Mouse (Mus musculus) intestine, embryonic 16.5 days (tissue): ENCODE results near the gene Hs3st3a1. TPM values are rescaled to one million over a fixed set of nuclear protein-coding genes. Genes with fewer than 3 reads are reported as not detected.

ENCODE experiments used
- ATAC-seq: fragments of 200-750 bp; cut with Nextera tagmentation; 2 replicates; pipeline ENCODE4 v1.8.0; 2017; ENCODE audit warnings: moderate TSS enrichment, moderate library complexity
- H3K27ac ChIP-seq: fragments of 300-500 bp; sonication (generic); 2 replicates; pipeline ENCODE4 v1.5.1; 2014; ENCODE audit warnings: mild to moderate bottlenecking, low read length
- H3K27me3 ChIP-seq: fragments of 300-500 bp; sonication (generic); replicated peaks from 2 replicates; pipeline ENCODE4 v1.6.1; 2014; ENCODE audit warnings: low read length, control low read depth, mixed read lengths; ENCODE audit not compliant: control insufficient read depth, insufficient read depth
- H3K36me3 ChIP-seq: fragments of 300-500 bp; sonication (generic); 2 replicates; pipeline ENCODE4 v1.6.1; 2014; ENCODE audit warnings: low read length, control low read depth; ENCODE audit not compliant: control insufficient read depth, insufficient read depth
- H3K4me1 ChIP-seq: fragments of 300-500 bp; sonication (generic); 2 replicates; pipeline ENCODE4 v1.6.1; 2014; ENCODE audit warnings: low read length, control low read depth, mixed read lengths; ENCODE audit not compliant: control insufficient read depth, insufficient read depth
- H3K4me2 ChIP-seq: fragments of 300-500 bp; sonication (generic); 2 replicates; pipeline ENCODE4 v1.6.1; 2014; ENCODE audit warnings: low read depth, low read length, control low read depth
- H3K4me3 ChIP-seq: fragments of 300-500 bp; sonication (generic); 2 replicates; pipeline ENCODE4 v1.5.1; 2014; ENCODE audit warnings: mild to moderate bottlenecking, low read length
- H3K9ac ChIP-seq: fragments of 300-500 bp; sonication (generic); 2 replicates; pipeline ENCODE4 v1.6.1; 2014; ENCODE audit warnings: low read depth, low read length
- H3K9me3 ChIP-seq: fragments of 300-500 bp; sonication (generic); 2 replicates; pipeline ENCODE4 v1.6.1; 2016; ENCODE audit warnings: low read length, control low read depth; ENCODE audit not compliant: control insufficient read depth
- WGBS: fragments of 180-500 bp; shearing (Covaris S2); extraction: QIAGEN DNeasy Blood & Tissue Kit; methylation state at CpG from one replicate; pipeline ENCODE4 v1.1.7; 2014; 5-methylcytosine and 5-hydroxymethylcytosine counted together
- polyA plus RNA-seq: library from polyadenylated mRNA; unstranded; fragments of >200 nt; fragmentation: Nextera tagmentation; extraction: Ambion mirVana; gene quantifications from 2 replicates; pipeline ENCODE4 v1.2.1, GENCODE M21; 2015

The Hs3st3a1 gene
- polyA plus RNA-seq, 1 experiment from 2014 or later, result 0.97 TPM

DNA sequence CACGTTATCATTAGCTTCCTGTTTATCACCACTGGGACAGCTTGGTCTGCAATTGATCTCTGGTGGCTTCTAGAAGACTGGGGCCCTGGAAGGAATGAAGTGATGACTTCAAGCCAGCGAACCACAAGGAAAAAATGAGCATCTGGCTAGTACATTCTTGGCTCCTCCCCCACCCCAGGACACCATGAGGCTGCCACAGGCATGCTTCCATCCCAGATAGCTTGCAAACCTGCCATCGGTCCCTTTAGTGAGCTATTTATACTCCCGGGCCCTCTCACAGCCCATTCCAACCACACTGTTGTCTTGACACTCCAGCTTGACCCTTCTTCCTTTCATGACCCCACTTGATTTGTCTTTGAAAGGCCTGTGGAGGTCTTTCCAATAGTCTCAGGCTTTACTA is 127.6 kb downstream of the Hs3st3a1 start:
- H3K27me3 ChIP-seq, result no peaks in the 10 kb centered on the region
- no peaks in the 10 kb centered on the region for H3K4me1 ChIP-seq
- H3K27ac ChIP-seq, result no peak overlapping the region
- no peak overlapping the region for H3K4me3 ChIP-seq
- H3K9ac ChIP-seq, result no peak overlapping the region
- H3K36me3 ChIP-seq, result no peaks in the 10 kb centered on the region
- WGBS, result 49% methylated on average over 4 of the region's 4 CpGs
- H3K4me2 ChIP-seq, result no peak overlapping the region
- no peaks in the 10 kb centered on the region for H3K9me3 ChIP-seq
- no peak for ATAC-seq

Other genes starting within 250 kb of the Hs3st3a1 start
- 0.15 and 0.18 TPM in 2 replicates for gene F930015N05Rik, start 1.3 kb downstream of the Hs3st3a1 start, polyA plus RNA-seq